Mouse (Mus musculus) lung, embryonic 15.5 days (tissue): ENCODE data around the gene Kcnn1. TPM values are rescaled to one million over a fixed set of nuclear protein-coding genes. Genes with fewer than 3 reads are reported as not detected.
A peak's percentile ranks its signal among the peaks of the same experiment; 100 is the strongest.
"Not testable (repeated sequence)": the region's sequence is repeated elsewhere in the genome, so short reads cannot be mapped to it uniquely, and the experiment has no call there.

Experiments
- ATAC-seq: fragments of 200-750 bp; cut with Nextera tagmentation; 2 replicates; pipeline ENCODE4 v1.8.0; 2017; ENCODE audit warnings: moderate number of reproducible peaks, borderline replicate concordance; ENCODE audit not compliant: low FRiP score, low TSS enrichment; ENCODE audit errors: extremely low read depth
- H3K27ac ChIP-seq: fragments of 300-500 bp; sonication (generic); 2 replicates; pipeline ENCODE4 v1.5.1; 2015; ENCODE audit warnings: moderate library complexity, mild to moderate bottlenecking, inconsistent platforms
- H3K27me3 ChIP-seq: fragments of 300-500 bp; sonication (generic); 2 replicates; pipeline ENCODE4 v1.6.1; 2015; ENCODE audit warnings: inconsistent platforms
- H3K36me3 ChIP-seq: fragments of 300-500 bp; sonication (generic); 2 replicates; pipeline ENCODE4 v1.6.1; 2015; ENCODE audit warnings: inconsistent platforms
- H3K4me1 ChIP-seq: fragments of 300-500 bp; sonication (generic); 2 replicates; pipeline ENCODE4 v1.6.1; 2015; ENCODE audit warnings: inconsistent platforms
- H3K4me2 ChIP-seq: fragments of 300-500 bp; sonication (generic); 2 replicates; pipeline ENCODE4 v1.6.1; 2015; ENCODE audit warnings: inconsistent platforms, mild to moderate bottlenecking, moderate library complexity
- H3K4me3 ChIP-seq: fragments of 300-500 bp; sonication (generic); 2 replicates; pipeline ENCODE4 v1.5.1; 2015; ENCODE audit warnings: mild to moderate bottlenecking, inconsistent platforms
- H3K9ac ChIP-seq: fragments of 300-500 bp; sonication (generic); 2 replicates; pipeline ENCODE4 v1.6.1; 2015; ENCODE audit warnings: inconsistent platforms
- H3K9me3 ChIP-seq: fragments of 300-500 bp; sonication (generic); 2 replicates; pipeline ENCODE4 v1.6.1; 2016; ENCODE audit warnings: inconsistent platforms
- WGBS: fragments of 180-500 bp; shearing (Covaris S2); methylation state at CpG from one replicate; pipeline ENCODE4 v1.1.7; 2015; 5-methylcytosine and 5-hydroxymethylcytosine counted together
- polyA plus RNA-seq: library from polyadenylated mRNA; unstranded; fragments of >200 nt; fragmentation: Nextera tagmentation; extraction: Ambion mirVana; gene quantifications from 2 replicates; pipeline ENCODE4 v1.2.1, GENCODE M21; 2015

Kcnn1 gene
- polyA plus RNA-seq, 1 experiment from 2014 or later = 1.2 TPM

DNA sequence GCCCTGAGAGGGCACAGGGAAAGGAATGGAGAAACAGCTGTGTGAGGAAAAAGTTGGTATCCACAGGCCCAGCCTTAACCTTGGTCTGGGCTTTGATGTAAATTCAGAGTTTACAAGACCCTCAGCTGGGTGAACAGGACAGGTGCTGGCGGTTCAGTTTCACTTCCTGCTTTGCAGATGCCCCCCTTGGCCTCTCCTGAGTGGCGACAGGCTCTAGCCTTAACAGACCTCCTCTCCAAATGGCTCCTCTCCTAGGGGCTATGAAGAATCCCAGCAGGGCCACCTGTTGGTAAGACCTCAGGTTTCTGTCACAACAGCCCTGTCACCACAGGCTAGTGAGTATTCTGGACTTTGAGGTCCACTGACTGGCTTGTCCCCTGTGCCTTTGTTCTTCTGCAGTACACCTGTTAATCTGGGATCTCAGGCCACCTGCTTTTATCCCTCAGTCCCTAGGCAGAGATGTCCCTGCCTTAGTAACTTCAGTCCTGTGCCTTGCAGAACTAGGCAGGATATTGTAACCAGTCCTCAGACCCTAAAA lies 35.7 kb upstream of the Kcnn1 start:
- H3K36me3 ChIP-seq = peaks cover 23% of the 10 kb centered on the region
- peaks cover 6% of the 10 kb centered on the region; the same call in 1 of the 2 replicates for H3K27me3 ChIP-seq
- H3K4me3 ChIP-seq = no peak overlapping the region
- no peak for ATAC-seq
- peak overlapping the region; percentile 83; the same call in 1 of the 2 replicates for H3K4me2 ChIP-seq
- H3K4me1 ChIP-seq = peaks cover 16% of the 10 kb centered on the region
- no peak overlapping the region for H3K27ac ChIP-seq
- H3K9ac ChIP-seq = peak overlapping the region; percentile 81; the same call in 1 of the 2 replicates
- H3K9me3 ChIP-seq = no peaks in the 10 kb centered on the region
- WGBS = 42% methylated on average over 2 of the region's 2 CpGs

DNA sequence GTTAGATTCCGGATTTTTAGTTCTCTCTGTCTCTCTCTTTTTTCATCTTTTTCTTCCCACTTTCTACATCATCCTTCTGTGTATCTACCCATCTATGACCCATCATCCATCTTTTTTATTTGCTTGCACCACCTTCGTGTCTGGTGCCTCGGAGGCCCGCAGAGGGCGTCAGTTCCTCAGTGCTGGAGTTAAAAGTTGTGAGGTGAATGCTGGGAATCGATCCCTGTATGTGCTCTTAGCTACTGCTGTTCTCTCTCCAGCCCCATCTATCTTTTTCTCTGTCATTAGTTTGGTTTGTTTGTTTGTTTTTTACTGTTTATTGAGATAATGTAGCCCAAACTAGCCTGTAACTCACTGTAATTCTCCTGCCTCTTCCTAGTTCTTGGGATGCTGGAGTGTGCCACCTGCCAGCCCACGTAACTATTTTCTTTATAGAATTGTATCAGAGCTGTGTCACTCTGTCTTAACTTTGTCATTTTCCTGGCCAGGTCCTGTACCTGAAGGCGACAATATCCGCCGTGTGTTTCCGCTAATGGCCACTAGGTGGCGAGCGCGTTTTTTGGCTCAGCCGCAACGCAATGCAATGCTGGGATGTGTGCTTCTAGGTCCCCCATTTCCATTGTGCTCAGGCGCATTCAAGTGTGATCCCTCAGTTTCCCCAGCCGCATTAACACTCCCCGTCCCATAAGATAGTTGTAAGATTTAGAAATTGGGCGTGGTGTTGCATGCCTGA lies 34.8 kb upstream of the Kcnn1 start:
- under 1% methylated on average over 20 of the region's 20 CpGs for WGBS
- peaks cover 14% of the 10 kb centered on the region for H3K27me3 ChIP-seq
- peak; percentile 28 for ATAC-seq

DNA sequence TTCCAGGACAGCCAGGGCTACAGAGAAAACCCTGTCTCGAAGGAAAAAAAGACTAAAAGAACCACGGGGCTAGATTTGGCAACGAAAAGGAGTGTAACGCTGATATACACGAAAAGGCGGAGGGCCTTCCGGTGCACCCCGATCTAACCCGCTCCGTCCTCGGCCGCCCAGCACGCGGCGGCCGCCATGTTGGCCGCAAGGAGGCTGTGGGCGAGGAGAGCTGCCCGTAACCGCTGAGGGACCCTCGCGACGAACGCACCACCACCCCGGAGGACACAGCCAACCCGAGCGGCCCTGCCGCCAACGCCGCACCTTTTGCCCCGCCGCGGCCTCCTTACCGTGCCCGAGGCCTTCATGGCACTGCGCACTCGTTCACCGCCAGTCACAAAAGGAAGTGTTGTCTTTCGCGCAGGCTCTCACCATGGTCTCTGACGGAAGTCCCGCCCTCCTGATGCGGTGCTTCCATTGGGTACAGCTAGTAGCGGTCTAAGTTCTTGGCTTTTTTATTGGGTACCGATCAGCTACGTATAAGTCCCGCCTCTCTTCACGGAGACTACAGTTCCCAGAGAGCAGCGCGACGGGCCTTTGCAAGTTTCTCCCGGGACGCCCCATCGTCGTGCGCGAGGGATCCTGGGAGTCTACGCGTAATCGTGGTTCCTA lies 34.1 kb upstream of the Kcnn1 start, which contains the start of gene Rpl18a:
Rpl18a (minus strand) TSS at position 392 of the 660 bp plus-strand sequence.
- Histone ChIP-seq H3K4me3 (peak within 1 kb of the TSS; percentile 68), H3K9ac (peak within 1 kb of the TSS; percentile 86), H3K4me1 (peaks cover 22% of the 10 kb centered on the region), H3K27ac (peak within 1 kb of the TSS; percentile 91), H3K36me3 (peaks cover 24% of the 10 kb centered on the region), H3K4me2 (peak within 1 kb of the TSS; percentile 91), H3K9me3 (no peaks in the 10 kb centered on the region), H3K27me3 (peaks cover 21% of the 10 kb centered on the region)
- WGBS = under 1% methylated on average over 60 of the region's 60 CpGs
- peak; percentile 97 for ATAC-seq

More for the DNA sequence above, 34.8 kb upstream of the Kcnn1 start:
- Histone ChIP-seq H3K27ac (peak overlapping the region; percentile 91), H3K4me2 (peak overlapping the region; percentile 83), H3K4me1 (peaks cover 16% of the 10 kb centered on the region), H3K36me3 (peaks cover 24% of the 10 kb centered on the region), H3K9me3 (no peaks in the 10 kb centered on the region), H3K4me3 (peak overlapping the region; percentile 68), H3K9ac (peak overlapping the region; percentile 81)

DNA sequence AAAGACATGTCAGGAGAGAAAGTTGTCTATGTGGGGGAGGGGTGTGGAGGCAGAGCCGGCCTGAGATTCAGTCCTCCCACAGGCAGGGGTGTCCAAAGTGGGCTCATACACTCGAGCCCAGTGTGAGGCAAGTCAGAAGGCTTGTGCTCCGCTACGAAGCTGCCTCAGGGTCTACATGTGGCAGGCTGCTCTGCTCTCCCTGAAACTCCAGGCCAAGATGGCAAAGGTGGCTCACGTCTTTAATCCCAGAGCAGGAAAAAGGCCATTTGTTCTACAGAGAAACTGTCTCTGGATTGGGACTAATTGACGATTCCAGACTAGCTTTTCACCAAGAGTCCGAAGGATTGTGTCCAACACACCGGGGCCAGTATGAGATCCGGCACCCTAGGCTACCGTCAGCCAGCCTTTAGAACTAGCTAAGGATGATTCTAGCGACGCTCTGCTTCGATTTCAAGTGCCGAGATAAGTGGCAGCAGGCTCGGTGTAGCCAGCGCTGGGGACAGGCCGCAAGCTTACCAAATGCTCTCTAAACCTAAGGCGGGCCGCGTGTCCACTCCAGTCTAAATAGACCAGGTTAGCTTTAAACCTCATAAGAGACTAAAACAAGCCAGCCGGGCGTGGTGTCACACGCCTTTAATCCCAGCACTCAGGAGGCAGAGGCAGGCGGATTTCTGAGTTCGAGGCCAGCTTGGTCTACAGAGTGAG lies 33.4 kb upstream of the Kcnn1 start:
- no peak for ATAC-seq
- Histone ChIP-seq H3K4me2 (peak overlapping the region; percentile 91), H3K4me1 (peaks cover 29% of the 10 kb centered on the region), H3K27ac (peak overlapping the region; percentile 58), H3K4me3 (peak overlapping the region; percentile 68), H3K9me3 (no peaks in the 10 kb centered on the region), H3K27me3 (peaks cover 28% of the 10 kb centered on the region), H3K9ac (peak overlapping the region; percentile 86), H3K36me3 (peaks cover 24% of the 10 kb centered on the region)
- 3% methylated on average over 25 of the region's 25 CpGs for WGBS

DNA sequence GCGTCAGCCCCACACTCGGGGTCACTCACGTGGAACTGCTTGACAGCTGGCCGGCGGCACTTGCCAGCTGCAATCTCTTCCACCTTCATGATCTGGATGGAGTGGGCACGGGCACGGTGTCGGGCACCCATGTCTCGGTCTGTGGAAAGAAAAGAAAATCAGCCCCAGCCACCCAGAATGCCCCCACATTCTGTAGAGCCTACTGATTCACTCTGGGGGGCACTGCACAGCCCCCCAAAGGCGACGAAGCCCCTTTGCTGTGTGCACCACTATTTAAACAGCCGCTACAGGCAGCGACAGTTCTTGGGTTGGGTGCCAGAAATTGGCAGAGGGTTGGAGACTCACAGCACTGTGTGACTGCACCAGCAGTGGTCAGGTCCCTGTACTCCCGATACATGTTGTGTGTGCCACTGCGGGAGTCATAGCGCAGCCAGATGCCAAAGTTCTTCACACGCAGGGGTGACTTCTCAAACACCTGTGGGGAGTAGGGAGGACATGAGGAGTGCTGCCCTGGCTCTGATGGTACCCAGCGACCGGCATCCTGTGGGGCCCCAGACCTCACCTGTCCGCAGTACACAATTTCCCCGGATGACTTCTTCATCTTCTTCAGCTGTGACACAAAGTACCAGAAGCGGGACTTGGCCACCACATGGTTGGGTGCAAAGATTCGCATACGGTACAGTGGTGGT lies 32.7 kb upstream of the Kcnn1 start:
- peak overlapping the region; percentile 91 for H3K4me2 ChIP-seq
- not testable (repeated sequence) for ATAC-seq, H3K27ac ChIP-seq, H3K9me3 ChIP-seq
- H3K36me3 ChIP-seq = peaks cover 24% of the 10 kb centered on the region
- peak overlapping the region; percentile 68 for H3K4me3 ChIP-seq
- WGBS = 75% methylated on average over 24 of the region's 24 CpGs
- H3K4me1 ChIP-seq = peaks cover 30% of the 10 kb centered on the region
- peaks cover 35% of the 10 kb centered on the region for H3K27me3 ChIP-seq
- peak overlapping the region; percentile 86; the same call in 1 of the 2 replicates for H3K9ac ChIP-seq

DNA sequence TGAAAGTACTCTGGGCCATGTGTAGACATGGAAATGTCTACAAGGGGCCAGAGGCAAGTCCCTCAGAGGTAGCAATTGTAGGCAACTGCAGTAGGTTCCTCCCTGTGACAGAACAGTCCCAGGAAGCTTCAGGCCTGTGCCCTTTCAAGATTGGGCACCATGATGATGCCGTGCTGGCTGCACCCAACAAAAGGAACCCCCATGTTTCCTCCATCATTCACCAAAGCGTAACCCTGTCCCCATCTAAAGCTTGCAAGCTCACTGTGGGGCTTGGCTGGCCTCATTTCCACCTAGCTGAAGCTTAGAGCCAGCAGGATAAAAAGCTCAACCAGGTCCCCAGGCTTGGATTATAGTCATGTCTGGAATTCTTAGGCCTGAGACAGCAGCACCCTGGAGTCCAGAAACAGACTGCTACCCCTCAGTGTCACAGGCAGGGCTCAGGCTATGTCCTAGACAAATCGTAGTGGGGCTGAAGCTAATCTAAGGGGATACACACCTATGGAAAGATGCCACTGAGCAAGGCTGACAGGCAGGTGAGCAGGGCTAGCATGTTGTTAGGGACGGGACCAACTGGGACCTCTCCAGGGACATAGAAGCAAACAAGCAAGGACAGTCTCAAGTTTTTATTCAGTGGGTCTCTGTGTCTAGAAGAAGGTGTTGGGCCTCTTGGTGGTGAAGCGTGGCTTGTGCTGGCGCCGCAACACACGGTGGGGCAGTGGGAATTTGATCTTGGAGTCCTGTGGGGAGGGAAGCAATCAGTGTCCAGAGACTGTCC lies 31.9 kb upstream of the Kcnn1 start:
- H3K27ac ChIP-seq = no peak overlapping the region
- H3K9ac ChIP-seq = no peak overlapping the region
- H3K9me3 ChIP-seq = no peaks in the 10 kb centered on the region
- no peak for ATAC-seq
- H3K27me3 ChIP-seq = peaks cover 42% of the 10 kb centered on the region
- H3K4me3 ChIP-seq = no peak overlapping the region
- peaks cover 24% of the 10 kb centered on the region for H3K36me3 ChIP-seq
- 86% methylated on average over 8 of the region's 8 CpGs for WGBS
- H3K4me1 ChIP-seq = peaks cover 30% of the 10 kb centered on the region
- no peak overlapping the region for H3K4me2 ChIP-seq

DNA sequence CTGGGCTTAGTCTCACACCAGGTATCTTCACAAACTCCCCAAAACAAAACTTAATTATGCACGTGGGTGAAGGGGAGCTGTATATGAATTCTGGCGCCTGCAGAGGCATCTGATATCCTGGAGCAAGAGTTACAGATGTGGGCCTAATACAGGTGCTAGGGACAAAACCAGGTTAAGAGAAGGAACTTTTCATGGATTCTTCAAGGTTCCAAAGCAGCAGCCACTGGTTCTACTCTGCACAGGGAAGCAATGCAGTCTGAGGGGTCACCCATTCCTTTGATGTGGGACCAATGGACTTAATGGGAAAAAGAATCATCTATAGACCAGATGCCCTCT lies 31.3 kb upstream of the Kcnn1 start:
- H3K36me3 ChIP-seq = peaks cover 24% of the 10 kb centered on the region
- 64% methylated on average over 2 of the region's 2 CpGs for WGBS
- ATAC-seq = no peak

DNA sequence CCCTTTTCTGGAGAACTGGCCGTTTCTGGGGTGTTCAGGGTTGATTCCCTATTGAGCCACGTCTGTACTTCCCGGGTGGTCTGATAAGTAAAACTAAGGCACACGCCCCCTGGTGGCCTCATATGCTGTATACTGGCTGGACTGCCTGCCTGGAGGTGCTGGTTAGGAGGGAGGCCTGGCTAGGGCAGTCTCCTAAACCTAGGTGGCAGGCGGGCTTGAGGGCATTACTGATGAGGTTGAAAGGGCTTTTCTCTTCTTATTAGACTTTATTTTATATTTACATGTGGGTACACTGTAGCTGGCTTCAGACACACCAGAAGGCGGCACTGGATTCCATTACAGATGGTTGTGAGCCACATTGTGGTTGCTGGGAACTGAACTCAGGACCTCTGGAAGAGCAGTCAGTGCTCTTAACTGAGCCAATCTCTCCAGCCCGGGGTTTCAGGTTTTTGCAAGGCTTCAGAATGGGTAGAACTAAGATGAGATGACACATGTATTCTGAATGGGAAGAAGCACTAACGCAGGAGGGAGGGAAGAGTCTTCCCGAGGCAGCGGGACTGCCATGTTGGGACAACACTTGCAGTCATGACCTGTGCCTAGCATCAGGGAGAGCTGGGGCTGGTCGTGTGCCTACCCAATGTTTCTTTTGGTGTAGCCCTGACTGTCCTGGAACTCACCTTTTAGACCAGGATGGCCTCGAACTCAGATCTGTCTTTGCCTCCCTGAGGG lies 30.8 kb upstream of the Kcnn1 start:
- peak; percentile 41; the same call in 1 of the 2 replicates for ATAC-seq
- WGBS = 31% methylated on average over 12 of the region's 12 CpGs
- H3K27ac ChIP-seq = no peak overlapping the region
- peaks cover 24% of the 10 kb centered on the region for H3K36me3 ChIP-seq
- no peak overlapping the region for H3K9ac ChIP-seq
- no peaks in the 10 kb centered on the region for H3K9me3 ChIP-seq
- peaks cover 30% of the 10 kb centered on the region for H3K4me1 ChIP-seq
- peaks cover 42% of the 10 kb centered on the region for H3K27me3 ChIP-seq
- no peak overlapping the region for H3K4me2 ChIP-seq
- H3K4me3 ChIP-seq = no peak overlapping the region

More for the DNA sequence above, 31.3 kb upstream of the Kcnn1 start:
- no peak overlapping the region for H3K4me3 ChIP-seq
- no peaks in the 10 kb centered on the region for H3K9me3 ChIP-seq
- H3K4me1 ChIP-seq = peaks cover 30% of the 10 kb centered on the region
- H3K27ac ChIP-seq = no peak overlapping the region
- H3K27me3 ChIP-seq = peaks cover 42% of the 10 kb centered on the region
- no peak overlapping the region for H3K9ac ChIP-seq
- no peak overlapping the region for H3K4me2 ChIP-seq

DNA sequence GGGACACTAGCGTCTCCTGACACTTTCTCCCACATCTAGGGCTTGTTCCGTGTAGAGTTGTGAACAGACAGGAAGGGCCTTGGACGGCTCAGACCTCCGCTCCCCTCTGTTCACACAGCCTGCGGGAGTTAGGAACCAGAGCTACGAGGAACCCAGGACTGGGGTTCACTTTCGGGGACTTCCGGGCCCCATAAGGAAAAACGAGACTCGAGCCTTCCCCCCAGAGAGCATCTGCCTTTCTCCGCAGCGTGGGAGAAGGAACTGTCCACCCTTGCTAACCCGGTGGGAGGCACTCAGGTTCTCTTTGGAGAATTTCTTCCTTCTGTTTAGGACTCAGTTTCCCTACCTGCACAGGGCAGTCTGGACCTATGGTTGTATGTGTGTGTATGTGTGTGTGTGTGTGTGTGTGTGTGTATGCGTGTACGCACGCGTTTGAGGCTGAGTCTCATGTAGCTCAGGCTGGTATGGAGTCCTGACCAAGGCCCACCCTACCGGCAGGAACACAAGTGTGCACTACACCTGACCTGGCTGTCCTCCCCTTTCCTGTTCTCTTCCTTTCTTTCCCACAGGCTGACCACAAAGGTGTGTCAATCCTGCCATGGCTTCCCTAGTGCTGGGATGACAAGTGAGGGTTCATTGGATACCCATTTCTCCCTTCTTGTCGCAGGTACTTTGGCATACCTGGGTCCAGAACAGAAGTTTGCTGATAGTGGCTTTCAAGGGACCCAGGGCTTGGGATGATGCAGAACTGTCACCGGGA lies 30.0 kb upstream of the Kcnn1 start:
- no peaks in the 10 kb centered on the region for H3K9me3 ChIP-seq
- no peak for ATAC-seq
- no peak overlapping the region for H3K27ac ChIP-seq
- H3K4me3 ChIP-seq = peak overlapping the region; percentile 23
- WGBS = 28% methylated on average over 20 of the region's 20 CpGs
- H3K36me3 ChIP-seq = peaks cover 24% of the 10 kb centered on the region
- H3K4me2 ChIP-seq = peak overlapping the region; percentile 39
- peaks cover 42% of the 10 kb centered on the region for H3K27me3 ChIP-seq
- H3K9ac ChIP-seq = no peak overlapping the region
- H3K4me1 ChIP-seq = peaks cover 26% of the 10 kb centered on the region
